8 mouse cellular contexts compared by ENCODE assay signal in the genomic region with DNA sequence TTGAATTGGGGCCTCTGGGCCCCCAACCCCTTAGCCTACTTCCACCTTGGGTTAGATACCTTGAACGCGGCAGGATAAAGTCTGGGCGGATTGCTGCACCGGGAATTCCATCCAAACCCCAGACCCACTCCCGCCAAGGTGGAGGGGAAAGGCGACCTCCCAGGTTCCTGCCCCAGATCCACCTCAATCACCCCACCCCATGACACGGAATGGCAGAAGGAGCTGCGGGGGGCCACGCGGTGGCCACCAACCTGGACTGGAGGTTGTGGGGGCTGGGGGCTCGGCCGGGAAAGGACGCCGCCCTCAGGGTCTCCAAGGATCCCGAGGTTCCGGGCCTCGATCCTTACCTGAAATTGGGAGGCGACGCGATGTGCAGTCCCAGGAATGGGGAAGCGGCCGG. TPM values are rescaled to one million over a fixed set of nuclear protein-coding genes. Genes with fewer than 3 reads are reported as not detected.
DNase-seq lines count a peak whose midpoint lies in the region; ATAC-seq and TF ChIP-seq lines count a peak whose summit lies in the region.

No protein-coding gene starts in this region.

- peak overlapping the region; percentile 59; the same call in 1 of the 2 replicates for H3K9ac ChIP-seq in heart, adult 2 months (ENCODE audit: low read depth, low read length)
- H3K9ac ChIP-seq in forebrain, embryonic 11.5 days (ENCODE audit: low read length) = peak overlapping the region; percentile 88
- H3K9ac ChIP-seq in liver, embryonic 11.5 days (ENCODE audit: low read depth, low read length) = peak overlapping the region; percentile 31; the same call in 1 of the 2 replicates

- no peak for TF ChIP-seq CTCF in heart, adult 2 months (IDR thresholded peaks at IDR 0.05)
- TF ChIP-seq CTCF in E14TG2a.4 (conservative IDR thresholded peaks at IDR 0.05; ENCODE audit: low read length) = no peak

- ATAC-seq in forebrain, embryonic 11.5 days (replicated peaks; ENCODE audit: low FRiP score) = peak; percentile 37; the same call in 1 of the 2 replicates
- ATAC-seq in liver, embryonic 11.5 days (replicated peaks; ENCODE audit: low FRiP score) = no peak

- WGBS in heart, adult 2 months = 9% methylated on average over 22 of the region's 22 CpGs
- WGBS in forebrain, embryonic 11.5 days = 2% methylated on average over 22 of the region's 22 CpGs
- 5% methylated on average over 22 of the region's 22 CpGs for WGBS in liver, embryonic 11.5 days

- intact Hi-C loops in heart, adult 2 months (cut with DNase I) = no loop called here
- intact Hi-C loops in heart, postnatal 25 days (cut with DNase I) = no loop called here
- intact Hi-C loops in left cerebral cortex, postnatal 25 days (cut with DNase I) = no loop called here

- DNase-seq in heart, adult 2 months = no peak
- no peak for DNase-seq in heart, postnatal 25 days (ENCODE audit: low spot score)
- no peak for DNase-seq in forebrain, embryonic 11.5 days (ENCODE audit: low spot score)
- no peak for DNase-seq in liver, embryonic 11.5 days (ENCODE audit: low spot score)
- DNase-seq in frontal cortex, postnatal 10 days (ENCODE audit: low spot score in 2 of 2) = no peak
- DNase-seq in left cerebral cortex, postnatal 25 days (ENCODE audit: low spot score in 2 of 2) = no peak
- DNase-seq in spleen, postnatal 4 days (ENCODE audit: low spot score in 2 of 2) = no peak

- TF ChIP-seq POLR2A in heart, adult 2 months (IDR thresholded peaks at IDR 0.05; ENCODE audit: insufficient read depth, low read depth, low read length) = no peak

- peak overlapping the region; percentile 84 for H3K4me2 ChIP-seq in forebrain, embryonic 11.5 days (ENCODE audit: low read depth, low read length, severe bottlenecking)
- H3K4me2 ChIP-seq in liver, embryonic 11.5 days = peak overlapping the region; percentile 78

- 0 out of 2 replicates have a peak, but pooled peaks cover 1% of the 10 kb centered on the region for H3K27me3 ChIP-seq in heart, adult 2 months (ENCODE audit: control insufficient read depth, insufficient read depth, low read length)
- peaks cover 10% of the 10 kb centered on the region for H3K27me3 ChIP-seq in E14TG2a.4 (ENCODE audit: insufficient read depth, low read length)
- no peaks in the 10 kb centered on the region for H3K27me3 ChIP-seq in forebrain, embryonic 11.5 days (ENCODE audit: control insufficient read depth, insufficient read depth, low read length)
- peaks cover 20% of the 10 kb centered on the region for H3K27me3 ChIP-seq in liver, embryonic 11.5 days (replicated peaks; ENCODE audit: control insufficient read depth, insufficient read depth, low read length)

- peaks cover 2% of the 10 kb centered on the region; the same call in 1 of the 2 replicates for H3K4me1 ChIP-seq in heart, adult 2 months (ENCODE audit: control insufficient read depth, insufficient read depth, low read length)
- H3K4me1 ChIP-seq in E14TG2a.4 (replicated peaks; ENCODE audit: low read depth, low read length) = peaks cover 21% of the 10 kb centered on the region
- peaks cover 6% of the 10 kb centered on the region; the same call in 1 of the 2 replicates for H3K4me1 ChIP-seq in forebrain, embryonic 11.5 days (replicated peaks; ENCODE audit: control insufficient read depth, insufficient read depth, low read length)
- H3K4me1 ChIP-seq in liver, embryonic 11.5 days (replicated peaks; ENCODE audit: control insufficient read depth, insufficient read depth, low read length) = no peaks in the 10 kb centered on the region

- no peaks in the 10 kb centered on the region for H3K9me3 ChIP-seq in E14TG2a.4 (ENCODE audit: low read length)
- no peaks in the 10 kb centered on the region for H3K9me3 ChIP-seq in forebrain, embryonic 11.5 days (ENCODE audit: control insufficient read depth, low read length)
- H3K9me3 ChIP-seq in liver, embryonic 11.5 days (ENCODE audit: control insufficient read depth, low read length) = no peaks in the 10 kb centered on the region

- H3K36me3 ChIP-seq in heart, adult 2 months (ENCODE audit: control insufficient read depth, insufficient read depth, low read length) = no peaks in the 10 kb centered on the region
- peaks cover 27% of the 10 kb centered on the region for H3K36me3 ChIP-seq in E14TG2a.4 (ENCODE audit: insufficient read depth, low read length)
- H3K36me3 ChIP-seq in forebrain, embryonic 11.5 days (ENCODE audit: control insufficient read depth, insufficient read depth, low read length) = no peaks in the 10 kb centered on the region; the same call in 1 of the 2 replicates
- peaks cover 6% of the 10 kb centered on the region; the same call in 1 of the 2 replicates for H3K36me3 ChIP-seq in liver, embryonic 11.5 days (ENCODE audit: control insufficient read depth, insufficient read depth, low read length)

- H3K4me3 ChIP-seq in heart, adult 2 months = peak overlapping the region; percentile 33
- peak overlapping the region; percentile 89 for H3K4me3 ChIP-seq in E14TG2a.4 (replicated peaks; ENCODE audit: low read length)
- peak overlapping the region; percentile 72 for H3K4me3 ChIP-seq in forebrain, embryonic 11.5 days (ENCODE audit: low read depth, low read length)
- peak overlapping the region; percentile 55 for H3K4me3 ChIP-seq in liver, embryonic 11.5 days (ENCODE audit: low read depth, low read length)

- TF ChIP-seq EP300 in heart, adult 2 months (IDR thresholded peaks at IDR 0.05; ENCODE audit: insufficient read depth, low read depth, low read length) = no peak

- no peaks in the 10 kb centered on the region for H3K79me2 ChIP-seq in heart, adult 2 months (replicated peaks; ENCODE audit: control insufficient read depth, insufficient read depth, low read length)

- H3K27ac ChIP-seq in heart, adult 2 months = no peak overlapping the region
- no peak overlapping the region for H3K27ac ChIP-seq in forebrain, embryonic 11.5 days (ENCODE audit: low read depth, low read length)
- no peak overlapping the region for H3K27ac ChIP-seq in liver, embryonic 11.5 days (ENCODE audit: low read depth, low read length)

RNA-seq across cellular contexts. Expression of a gene that starts 0.4 kb away (rescaled TPM):
- total RNA-seq in heart, adult 2 months (2021) = 1 to 10 TPM; 3.8 to 4.5 TPM
- 6.9 and 7.1 TPM in 2 replicates for polyA plus RNA-seq in heart, adult 2 months (2012; rRNA removed)
- total RNA-seq in heart, postnatal 25 days (2021) = 1 to 10 TPM; 4.7 to 5.7 TPM
- polyA plus RNA-seq in forebrain, embryonic 11.5 days (2014; fragmentation: Nextera tagmentation; extraction: Ambion mirVana) = 35.9 and 41.4 TPM in 2 replicates
- polyA plus RNA-seq in liver, embryonic 11.5 days (2014; fragmentation: Nextera tagmentation; extraction: Ambion mirVana) = 4.9 and 6.3 TPM in 2 replicates
- 100 to 1,000 TPM; 374 to 376 TPM for total RNA-seq in left cerebral cortex, postnatal 25 days (2021)

RNA-seq across cellular contexts. Expression of a gene that starts 18.3 kb away (rescaled TPM):
- 1 to 10 TPM in 1 of 2 experiments, under 1 TPM in 1; 0.63 to 1.1 TPM for total RNA-seq in heart, adult 2 months (2021)
- 2.4 and 2.8 TPM in 2 replicates for polyA plus RNA-seq in heart, adult 2 months (2012; rRNA removed)
- total RNA-seq in heart, postnatal 25 days (2021) = 1 to 10 TPM; 1.5 to 2.1 TPM
- 2.3 and 3.6 TPM in 2 replicates for polyA plus RNA-seq in forebrain, embryonic 11.5 days (2014; fragmentation: Nextera tagmentation; extraction: Ambion mirVana)
- 0.81 and 1.7 TPM in 2 replicates for polyA plus RNA-seq in liver, embryonic 11.5 days (2014; fragmentation: Nextera tagmentation; extraction: Ambion mirVana)
- total RNA-seq in left cerebral cortex, postnatal 25 days (2021) = 1 to 10 TPM; 3.4 to 4.4 TPM

RNA-seq across cellular contexts. Expression of a gene that starts 26.0 kb away (rescaled TPM):
- not detected for total RNA-seq in heart, adult 2 months (2021)
- 0.50 and 0.84 TPM in 2 replicates for polyA plus RNA-seq in heart, adult 2 months (2012; rRNA removed)
- under 1 TPM in 1 of 2 experiments, not detected in 1; 0.67 TPM for total RNA-seq in heart, postnatal 25 days (2021)
- polyA plus RNA-seq in forebrain, embryonic 11.5 days (2014; fragmentation: Nextera tagmentation; extraction: Ambion mirVana) = 16.1 and 16.4 TPM in 2 replicates
- 4.2 and 5.4 TPM in 2 replicates for polyA plus RNA-seq in liver, embryonic 11.5 days (2014; fragmentation: Nextera tagmentation; extraction: Ambion mirVana)
- under 1 TPM; 0.62 to 0.80 TPM for total RNA-seq in left cerebral cortex, postnatal 25 days (2021)

RNA-seq across cellular contexts. Expression of a gene that starts 26.2 kb away (rescaled TPM):
- total RNA-seq in heart, adult 2 months (2021) = 10 to 100 TPM; 19.6 to 23.1 TPM
- polyA plus RNA-seq in heart, adult 2 months (2012; rRNA removed) = 35.6 and 36.8 TPM in 2 replicates
- total RNA-seq in heart, postnatal 25 days (2021) = 10 to 100 TPM; 19.4 to 24.5 TPM
- 18.2 and 22.9 TPM in 2 replicates for polyA plus RNA-seq in forebrain, embryonic 11.5 days (2014; fragmentation: Nextera tagmentation; extraction: Ambion mirVana)
- 26.3 and 29.3 TPM in 2 replicates for polyA plus RNA-seq in liver, embryonic 11.5 days (2014; fragmentation: Nextera tagmentation; extraction: Ambion mirVana)
- 10 to 100 TPM; 31.1 to 35.5 TPM for total RNA-seq in left cerebral cortex, postnatal 25 days (2021)

RNA-seq across cellular contexts. Expression of a gene that starts 33.2 kb away (rescaled TPM):
- 10 to 100 TPM; 12.7 to 29.3 TPM for total RNA-seq in heart, adult 2 months (2021)
- 19.1 and 24.5 TPM in 2 replicates for polyA plus RNA-seq in heart, adult 2 months (2012; rRNA removed)
- 10 to 100 TPM; 14.2 to 25.9 TPM for total RNA-seq in heart, postnatal 25 days (2021)
- polyA plus RNA-seq in forebrain, embryonic 11.5 days (2014; fragmentation: Nextera tagmentation; extraction: Ambion mirVana) = 24.0 and 25.5 TPM in 2 replicates
- 20.6 and 22.5 TPM in 2 replicates for polyA plus RNA-seq in liver, embryonic 11.5 days (2014; fragmentation: Nextera tagmentation; extraction: Ambion mirVana)
- total RNA-seq in left cerebral cortex, postnatal 25 days (2021) = 100 to 1,000 TPM; 110 to 113 TPM

Comparison
In these comparisons a context has a peak if more than half of its experiments do, and no peak if none do; other contexts are left out.
1. H3K4me3 ChIP-seq: peak in every context shown above with its lines; median percentile 89 in E14TG2a.4; 72 in forebrain, embryonic 11.5 days; 55 in liver, embryonic 11.5 days; 33 in heart, adult 2 months.
2. H3K9ac ChIP-seq: peak in every context shown above with its lines; median percentile 88 in forebrain, embryonic 11.5 days; 59 in heart, adult 2 months; 31 in liver, embryonic 11.5 days.
3. RNA of a gene that starts 0.4 kb away (total RNA-seq): 374 to 376 TPM in left cerebral cortex, postnatal 25 days; 4.7 to 5.7 TPM in heart, postnatal 25 days and 3.8 to 4.5 TPM in heart, adult 2 months; every median in the first group is over 10 times any median in the second.